Mouse (Mus musculus) ES-Bruce4 (cell line): ENCODE results near the gene Dnajb7.
"Not testable (repeated sequence)": the region's sequence is repeated elsewhere in the genome, so short reads cannot be mapped to it uniquely, and the experiment has no call there.

Experiments
- CTCF ChIP-seq: IDR thresholded peaks from one replicate; pipeline ENCODE4 v1.8.1; 2011; ENCODE audit warnings: low read depth, low read length
- EP300 ChIP-seq: IDR thresholded peaks from 2 replicates; pipeline ENCODE4 v1.6.1; 2011; ENCODE audit warnings: low read depth, low read length; ENCODE audit not compliant: insufficient read depth

GRCm38 (mm10) chr15:81416763-81417310, 8.7 kb upstream of the Dnajb7 start:
- 0 out of 2 replicates have a peak, but pooled peaks have one; percentile 35 for TF ChIP-seq EP300
- TF ChIP-seq CTCF: not testable (repeated sequence)
